Mouse (Mus musculus): Measurements from ENCODE around the gene Ifna11. TPM values are rescaled to one million over a fixed set of nuclear protein-coding genes. Genes with fewer than 3 reads are reported as not detected.
A peak's percentile ranks its signal among the peaks of the same experiment; 100 is the strongest.
"Not testable (repeated sequence)": the region's sequence is repeated elsewhere in the genome, so short reads cannot be mapped to it uniquely, and the experiment has no call there.

The Ifna11 gene
- not detected in 2 replicates for polyA plus RNA-seq (2015; fragmentation: Nextera tagmentation; extraction: Ambion mirVana)

DNA sequence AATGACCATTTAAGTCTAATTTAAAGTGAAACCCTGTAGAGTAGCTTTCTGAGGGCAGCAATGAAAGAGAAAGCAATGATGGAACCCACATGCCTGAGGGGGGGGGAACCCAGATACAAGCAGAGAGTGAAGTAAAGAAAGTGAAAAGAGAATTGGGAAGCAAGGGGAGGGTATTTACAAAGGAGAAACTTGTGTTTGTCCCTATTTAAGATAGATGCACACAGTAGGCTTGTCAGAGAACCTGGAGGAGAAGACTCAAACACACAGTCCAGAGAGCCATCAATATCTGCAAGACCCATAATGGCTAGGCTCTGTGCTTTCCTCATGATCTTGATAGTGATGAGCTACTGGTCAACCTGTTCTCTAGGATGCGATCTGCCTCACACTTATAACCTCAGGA, at the start of gene Ifna11:
Gene Ifna11, plus strand, starts transcription at position 301 of the 400 bp plus-strand sequence.
- no peak within 1 kb of the TSS for H3K4me3 ChIP-seq
- H3K9ac ChIP-seq = no peak within 1 kb of the TSS
- no peaks in the 10 kb centered on the region for H3K9me3 ChIP-seq
- no peak for ATAC-seq (ENCODE audit: insufficient number of reproducible peaks, low FRiP score, low TSS enrichment, low read depth)
- H3K27me3 ChIP-seq = no peaks in the 10 kb centered on the region
- no peak within 1 kb of the TSS for H3K27ac ChIP-seq
- WGBS = 73% methylated on average over 1 of the region's 1 CpGs
- no peak within 1 kb of the TSS for H3K4me2 ChIP-seq
- no peaks in the 10 kb centered on the region for H3K36me3 ChIP-seq
- no peaks in the 10 kb centered on the region for H3K4me1 ChIP-seq

DNA sequence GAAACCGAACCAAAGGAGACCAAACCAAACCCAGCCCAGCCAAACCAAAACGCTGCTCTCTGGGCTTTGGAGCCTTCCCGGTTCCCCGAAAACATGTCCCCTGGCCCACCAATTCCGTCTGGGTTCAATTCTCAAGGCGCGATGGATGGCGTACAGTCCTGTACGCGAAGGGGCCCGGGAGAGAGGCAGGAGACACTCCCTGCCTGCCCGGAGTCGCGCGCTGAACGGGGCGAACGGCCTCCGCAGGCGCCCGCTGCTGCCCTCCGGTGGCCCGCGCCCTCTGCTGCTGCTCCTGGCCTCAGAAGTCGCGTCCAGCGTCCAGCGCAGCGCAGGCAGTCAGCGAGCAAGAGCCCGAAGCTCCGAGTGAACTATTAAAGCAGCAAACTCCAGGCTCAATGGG, 46.2 kb upstream of the Ifna11 start, which contains the start of gene Gm13290:
Gene Gm13290, plus strand, starts transcription at position 301 of the 400 bp plus-strand sequence.
- H3K9ac ChIP-seq; H3K27ac ChIP-seq; ATAC-seq (ENCODE audit: insufficient number of reproducible peaks, low FRiP score, low TSS enrichment, low read depth); H3K9me3 ChIP-seq; H3K36me3 ChIP-seq; H3K4me1 ChIP-seq; H3K4me2 ChIP-seq; H3K4me3 ChIP-seq; H3K27me3 ChIP-seq: not testable (repeated sequence)
- no CpG with 5 or more reads among the region's 32 CpGs for WGBS

DNA sequence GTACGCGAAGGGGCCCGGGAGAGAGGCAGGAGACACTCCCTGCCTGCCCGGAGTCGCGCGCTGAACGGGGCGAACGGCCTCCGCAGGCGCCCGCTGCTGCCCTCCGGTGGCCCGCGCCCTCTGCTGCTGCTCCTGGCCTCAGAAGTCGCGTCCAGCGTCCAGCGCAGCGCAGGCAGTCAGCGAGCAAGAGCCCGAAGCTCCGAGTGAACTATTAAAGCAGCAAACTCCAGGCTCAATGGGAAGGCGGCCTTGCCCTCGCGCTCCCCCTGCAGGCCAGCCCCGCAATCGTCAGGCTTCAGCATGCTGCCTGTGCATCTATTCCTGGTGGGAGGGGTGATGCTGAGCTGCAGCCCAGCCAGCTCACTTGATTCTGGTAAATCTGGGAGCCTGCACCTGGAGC, 43.1 kb upstream of the Ifna11 start, which contains the start of gene Gm13289:
Gene Gm13289, plus strand, starts transcription at position 301 of the 400 bp plus-strand sequence.
- not testable (repeated sequence) for H3K36me3 ChIP-seq; H3K4me3 ChIP-seq; H3K27me3 ChIP-seq; H3K9ac ChIP-seq; H3K9me3 ChIP-seq; ATAC-seq (ENCODE audit: insufficient number of reproducible peaks, low FRiP score, low TSS enrichment, low read depth); H3K27ac ChIP-seq; H3K4me2 ChIP-seq; H3K4me1 ChIP-seq
- no CpG with 5 or more reads among the region's 29 CpGs for WGBS

DNA sequence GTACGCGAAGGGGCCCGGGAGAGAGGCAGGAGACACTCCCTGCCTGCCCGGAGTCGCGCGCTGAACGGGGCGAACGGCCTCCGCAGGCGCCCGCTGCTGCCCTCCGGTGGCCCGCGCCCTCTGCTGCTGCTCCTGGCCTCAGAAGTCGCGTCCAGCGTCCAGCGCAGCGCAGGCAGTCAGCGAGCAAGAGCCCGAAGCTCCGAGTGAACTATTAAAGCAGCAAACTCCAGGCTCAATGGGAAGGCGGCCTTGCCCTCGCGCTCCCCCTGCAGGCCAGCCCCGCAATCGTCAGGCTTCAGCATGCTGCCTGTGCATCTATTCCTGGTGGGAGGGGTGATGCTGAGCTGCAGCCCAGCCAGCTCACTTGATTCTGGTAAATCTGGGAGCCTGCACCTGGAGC, 40.2 kb upstream of the Ifna11 start, which contains the start of gene Gm13272:
Gene Gm13272, plus strand, starts transcription at position 301 of the 400 bp plus-strand sequence.
- not testable (repeated sequence) for ATAC-seq (ENCODE audit: insufficient number of reproducible peaks, low FRiP score, low TSS enrichment, low read depth); H3K4me3 ChIP-seq; H3K4me1 ChIP-seq; H3K36me3 ChIP-seq; H3K27me3 ChIP-seq; H3K9me3 ChIP-seq; H3K9ac ChIP-seq; H3K4me2 ChIP-seq; H3K27ac ChIP-seq
- no CpG with 5 or more reads among the region's 29 CpGs for WGBS

DNA sequence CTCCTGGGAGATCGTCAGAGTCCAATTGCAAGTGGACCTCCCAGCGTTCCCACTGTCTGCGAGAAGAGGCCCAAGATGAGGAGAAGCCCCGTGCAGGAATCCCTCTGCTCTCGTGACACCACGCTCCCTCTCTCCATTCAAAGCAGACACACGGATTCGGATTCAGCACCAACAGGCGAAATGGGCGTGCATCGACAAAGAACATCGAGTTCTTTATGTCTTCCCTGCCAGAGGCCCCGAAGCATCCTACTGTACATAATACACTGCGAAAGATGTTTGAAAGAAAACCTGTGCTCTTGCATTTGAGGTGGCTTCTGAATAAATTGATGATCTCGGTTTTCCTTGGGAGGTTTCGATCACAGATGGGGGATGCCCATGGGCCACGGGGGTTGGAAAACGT, 39.4 kb upstream of the Ifna11 start:
- H3K4me2 ChIP-seq; H3K36me3 ChIP-seq; H3K27me3 ChIP-seq; H3K9ac ChIP-seq; ATAC-seq (ENCODE audit: insufficient number of reproducible peaks, low FRiP score, low TSS enrichment, low read depth); H3K4me3 ChIP-seq; H3K9me3 ChIP-seq; H3K27ac ChIP-seq; H3K4me1 ChIP-seq: not testable (repeated sequence)
- 44% methylated on average over 16 of the region's 18 CpGs for WGBS

DNA sequence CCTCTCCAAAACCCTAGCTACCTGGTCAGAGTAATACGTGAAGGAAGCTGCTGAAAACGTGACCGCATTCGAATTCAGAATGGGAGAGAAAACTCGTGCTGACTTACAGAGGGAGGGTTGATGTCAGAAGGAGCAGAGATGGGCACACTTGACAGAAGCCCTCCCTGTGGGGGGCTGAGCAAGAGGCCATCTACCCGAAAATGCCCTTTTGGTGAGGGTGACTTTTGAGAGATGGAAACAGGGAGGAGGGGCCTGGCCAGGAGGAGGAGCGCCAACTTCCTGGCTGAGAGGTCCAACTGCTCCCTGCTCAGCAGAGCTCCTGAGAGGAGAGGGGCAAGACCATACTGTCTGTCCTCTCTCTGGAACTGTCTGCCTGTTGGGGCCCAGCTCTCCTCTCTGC, 37.9 kb upstream of the Ifna11 start, which contains the start of gene Ifnz:
Gene Ifnz, plus strand, starts transcription at position 301 of the 400 bp plus-strand sequence.
- peak within 1 kb of the TSS; percentile 34 for H3K4me2 ChIP-seq
- not testable (repeated sequence) for H3K4me1 ChIP-seq; H3K36me3 ChIP-seq; H3K9me3 ChIP-seq; H3K9ac ChIP-seq; H3K27me3 ChIP-seq; ATAC-seq (ENCODE audit: insufficient number of reproducible peaks, low FRiP score, low TSS enrichment, low read depth)
- H3K27ac ChIP-seq = peak within 1 kb of the TSS; percentile 65
- H3K4me3 ChIP-seq = peak within 1 kb of the TSS; percentile 24; the same call in 1 of the 2 replicates
- WGBS = 16% methylated on average over 5 of the region's 7 CpGs

DNA sequence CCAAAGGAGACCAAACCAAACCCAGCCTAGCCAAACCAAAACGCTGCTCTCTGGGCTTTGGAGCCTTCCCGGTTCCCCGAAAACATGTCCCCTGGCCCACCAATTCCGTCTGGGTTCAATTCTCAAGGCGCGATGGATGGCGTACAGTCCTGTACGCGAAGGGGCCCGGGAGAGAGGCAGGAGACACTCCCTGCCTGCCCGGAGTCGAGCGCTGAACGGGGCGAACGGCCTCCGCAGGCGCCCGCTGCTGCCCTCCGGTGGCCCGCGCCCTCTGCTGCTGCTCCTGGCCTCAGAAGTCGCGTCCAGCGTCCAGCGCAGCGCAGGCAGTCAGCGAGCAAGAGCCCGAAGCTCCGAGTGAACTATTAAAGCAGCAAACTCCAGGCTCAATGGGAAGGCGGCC, 37.4 kb upstream of the Ifna11 start:
- not testable (repeated sequence) for H3K9ac ChIP-seq; H3K9me3 ChIP-seq; H3K36me3 ChIP-seq; ATAC-seq (ENCODE audit: insufficient number of reproducible peaks, low FRiP score, low TSS enrichment, low read depth); H3K4me1 ChIP-seq; H3K27me3 ChIP-seq
- Histone ChIP-seq H3K4me3 (peak overlapping the region; percentile 24; the same call in 1 of the 2 replicates), H3K4me2 (peak overlapping the region; percentile 34), H3K27ac (peak overlapping the region; percentile 65)
- WGBS = 0% methylated on average over 10 of the region's 31 CpGs

DNA sequence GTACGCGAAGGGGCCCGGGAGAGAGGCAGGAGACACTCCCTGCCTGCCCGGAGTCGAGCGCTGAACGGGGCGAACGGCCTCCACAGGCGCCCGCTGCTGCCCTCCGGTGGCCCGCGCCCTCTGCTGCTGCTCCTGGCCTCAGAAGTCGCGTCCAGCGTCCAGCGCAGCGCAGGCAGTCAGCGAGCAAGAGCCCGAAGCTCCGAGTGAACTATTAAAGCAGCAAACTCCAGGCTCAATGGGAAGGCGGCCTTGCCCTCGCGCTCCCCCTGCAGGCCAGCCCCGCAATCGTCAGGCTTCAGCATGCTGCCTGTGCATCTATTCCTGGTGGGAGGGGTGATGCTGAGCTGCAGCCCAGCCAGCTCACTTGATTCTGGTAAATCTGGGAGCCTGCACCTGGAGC, 34.4 kb upstream of the Ifna11 start, which contains the start of gene Gm13276:
Gene Gm13276, plus strand, starts transcription at position 301 of the 400 bp plus-strand sequence.
- not testable (repeated sequence) for H3K9ac ChIP-seq; H3K9me3 ChIP-seq; H3K27ac ChIP-seq; H3K36me3 ChIP-seq; H3K4me3 ChIP-seq; H3K4me2 ChIP-seq; H3K27me3 ChIP-seq; H3K4me1 ChIP-seq; ATAC-seq (ENCODE audit: insufficient number of reproducible peaks, low FRiP score, low TSS enrichment, low read depth)
- no CpG with 5 or more reads among the region's 27 CpGs for WGBS

DNA sequence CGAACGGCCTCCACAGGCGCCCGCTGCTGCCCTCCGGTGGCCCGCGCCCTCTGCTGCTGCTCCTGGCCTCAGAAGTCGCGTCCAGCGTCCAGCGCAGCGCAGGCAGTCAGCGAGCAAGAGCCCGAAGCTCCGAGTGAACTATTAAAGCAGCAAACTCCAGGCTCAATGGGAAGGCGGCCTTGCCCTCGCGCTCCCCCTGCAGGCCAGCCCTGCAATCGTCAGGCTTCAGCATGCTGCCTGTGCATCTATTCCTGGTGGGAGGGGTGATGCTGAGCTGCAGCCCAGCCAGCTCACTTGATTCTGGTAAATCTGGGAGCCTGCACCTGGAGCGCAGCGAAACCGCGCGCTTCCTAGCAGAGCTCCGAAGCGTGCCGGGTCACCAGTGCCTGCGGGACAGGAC, 31.4 kb upstream of the Ifna11 start, which contains the start of gene Gm13277:
Gene Gm13277, plus strand, starts transcription at position 231 of the 400 bp plus-strand sequence.
- not testable (repeated sequence) for H3K9ac ChIP-seq; ATAC-seq (ENCODE audit: insufficient number of reproducible peaks, low FRiP score, low TSS enrichment, low read depth); H3K27ac ChIP-seq; H3K27me3 ChIP-seq; H3K4me2 ChIP-seq; H3K36me3 ChIP-seq; H3K9me3 ChIP-seq; H3K4me1 ChIP-seq; H3K4me3 ChIP-seq
- 0% methylated on average over 2 of the region's 28 CpGs for WGBS

DNA sequence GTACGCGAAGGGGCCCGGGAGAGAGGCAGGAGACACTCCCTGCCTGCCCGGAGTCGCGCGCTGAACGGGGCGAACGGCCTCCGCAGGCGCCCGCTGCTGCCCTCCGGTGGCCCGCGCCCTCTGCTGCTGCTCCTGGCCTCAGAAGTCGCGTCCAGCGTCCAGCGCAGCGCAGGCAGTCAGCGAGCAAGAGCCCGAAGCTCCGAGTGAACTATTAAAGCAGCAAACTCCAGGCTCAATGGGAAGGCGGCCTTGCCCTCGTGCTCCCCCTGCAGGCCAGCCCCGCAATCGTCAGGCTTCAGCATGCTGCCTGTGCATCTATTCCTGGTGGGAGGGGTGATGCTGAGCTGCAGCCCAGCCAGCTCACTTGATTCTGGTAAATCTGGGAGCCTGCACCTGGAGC, 28.5 kb upstream of the Ifna11 start, which contains the start of gene Gm13278:
Gene Gm13278, plus strand, starts transcription at position 301 of the 400 bp plus-strand sequence.
- not testable (repeated sequence) for H3K27me3 ChIP-seq; H3K4me2 ChIP-seq; H3K4me3 ChIP-seq; ATAC-seq (ENCODE audit: insufficient number of reproducible peaks, low FRiP score, low TSS enrichment, low read depth); H3K9me3 ChIP-seq; H3K36me3 ChIP-seq; H3K27ac ChIP-seq; H3K9ac ChIP-seq; H3K4me1 ChIP-seq
- WGBS = no CpG with 5 or more reads among the region's 28 CpGs

DNA sequence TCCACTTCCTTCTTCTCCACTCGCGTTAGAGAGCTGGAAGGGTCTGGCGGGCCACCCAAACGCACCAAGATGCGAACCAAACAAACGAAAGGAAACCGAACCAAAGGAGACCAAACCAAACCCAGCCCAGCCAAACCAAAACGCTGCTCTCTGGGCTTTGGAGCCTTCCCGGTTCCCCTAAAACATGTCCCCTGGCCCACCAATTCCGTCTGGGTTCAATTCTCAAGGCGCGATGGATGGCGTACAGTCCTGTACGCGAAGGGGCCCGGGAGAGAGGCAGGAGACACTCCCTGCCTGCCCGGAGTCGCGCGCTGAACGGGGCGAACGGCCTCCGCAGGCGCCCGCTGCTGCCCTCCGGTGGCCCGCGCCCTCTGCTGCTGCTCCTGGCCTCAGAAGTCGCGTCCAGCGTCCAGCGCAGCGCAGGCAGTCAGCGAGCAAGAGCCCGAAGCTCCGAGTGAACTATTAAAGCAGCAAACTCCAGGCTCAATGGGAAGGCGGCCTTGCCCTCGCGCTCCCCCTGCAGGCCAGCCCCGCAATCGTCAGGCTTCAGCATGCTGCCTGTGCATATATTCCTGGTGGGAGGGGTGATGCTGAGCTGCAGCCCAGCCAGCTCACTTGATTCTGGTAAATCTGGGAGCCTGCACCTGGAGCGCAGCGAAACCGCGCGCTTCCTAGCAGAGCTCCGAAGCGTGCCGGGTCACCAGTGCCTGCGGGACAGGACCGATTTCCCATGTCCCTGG, 25.7 kb upstream of the Ifna11 start, which contains the start of gene Gm13275:
Gene Gm13275, plus strand, starts transcription at position 552 of the 740 bp plus-strand sequence.
- 0% methylated on average over 16 of the region's 52 CpGs for WGBS
- not testable (repeated sequence) for H3K4me1 ChIP-seq

DNA sequence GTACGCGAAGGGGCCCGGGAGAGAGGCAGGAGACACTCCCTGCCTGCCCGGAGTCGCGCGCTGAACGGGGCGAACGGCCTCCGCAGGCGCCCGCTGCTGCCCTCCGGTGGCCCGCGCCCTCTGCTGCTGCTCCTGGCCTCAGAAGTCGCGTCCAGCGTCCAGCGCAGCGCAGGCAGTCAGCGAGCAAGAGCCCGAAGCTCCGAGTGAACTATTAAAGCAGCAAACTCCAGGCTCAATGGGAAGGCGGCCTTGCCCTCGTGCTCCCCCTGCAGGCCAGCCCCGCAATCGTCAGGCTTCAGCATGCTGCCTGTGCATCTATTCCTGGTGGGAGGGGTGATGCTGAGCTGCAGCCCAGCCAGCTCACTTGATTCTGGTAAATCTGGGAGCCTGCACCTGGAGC, 22.7 kb upstream of the Ifna11 start, which contains the start of gene Gm13279:
Gene Gm13279, plus strand, starts transcription at position 301 of the 400 bp plus-strand sequence.
- not testable (repeated sequence) for H3K4me3 ChIP-seq; H3K27me3 ChIP-seq; ATAC-seq (ENCODE audit: insufficient number of reproducible peaks, low FRiP score, low TSS enrichment, low read depth); H3K4me2 ChIP-seq; H3K27ac ChIP-seq; H3K9me3 ChIP-seq; H3K9ac ChIP-seq; H3K36me3 ChIP-seq; H3K4me1 ChIP-seq
- no CpG with 5 or more reads among the region's 28 CpGs for WGBS

More for the DNA sequence above, 25.7 kb upstream of the Ifna11 start, which contains the start of gene Gm13275:
- not testable (repeated sequence) for ATAC-seq (ENCODE audit: insufficient number of reproducible peaks, low FRiP score, low TSS enrichment, low read depth); H3K4me2 ChIP-seq; H3K9ac ChIP-seq; H3K36me3 ChIP-seq; H3K27me3 ChIP-seq; H3K9me3 ChIP-seq; H3K4me3 ChIP-seq; H3K27ac ChIP-seq
